Mouse (Mus musculus): ENCODE data around the gene Agrp. TPM values are rescaled to one million over a fixed set of nuclear protein-coding genes. Genes with fewer than 3 reads are reported as not detected.

Gene Agrp
- polyA plus RNA-seq, 1 experiment from 2014 or later = 1.2 TPM

DNA sequence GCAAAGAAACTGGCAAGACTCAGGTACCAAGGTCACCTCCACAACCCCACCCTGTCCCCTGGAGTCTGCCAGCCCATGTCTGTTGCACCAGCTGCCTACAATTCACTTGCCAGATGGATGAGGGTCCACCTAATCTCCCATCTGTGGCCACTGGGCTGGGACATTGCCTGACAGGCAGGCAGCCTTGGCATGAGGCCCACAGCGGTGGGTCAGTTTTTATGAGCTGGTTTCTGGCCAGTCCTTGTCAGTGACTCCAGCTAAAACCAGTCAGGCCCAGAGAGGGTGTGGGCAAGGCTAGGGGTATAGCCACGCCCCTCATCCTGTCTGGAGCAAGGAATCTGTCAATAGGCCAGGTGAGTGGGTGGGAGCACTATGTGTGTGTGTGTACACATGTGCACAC lies 110.1 kb downstream of the Agrp start:
- 79% methylated on average over 2 of the region's 2 CpGs for WGBS
- ATAC-seq (ENCODE audit: low FRiP score) = no peak
- H3K36me3 ChIP-seq = peaks cover 65% of the 10 kb centered on the region

DNA sequence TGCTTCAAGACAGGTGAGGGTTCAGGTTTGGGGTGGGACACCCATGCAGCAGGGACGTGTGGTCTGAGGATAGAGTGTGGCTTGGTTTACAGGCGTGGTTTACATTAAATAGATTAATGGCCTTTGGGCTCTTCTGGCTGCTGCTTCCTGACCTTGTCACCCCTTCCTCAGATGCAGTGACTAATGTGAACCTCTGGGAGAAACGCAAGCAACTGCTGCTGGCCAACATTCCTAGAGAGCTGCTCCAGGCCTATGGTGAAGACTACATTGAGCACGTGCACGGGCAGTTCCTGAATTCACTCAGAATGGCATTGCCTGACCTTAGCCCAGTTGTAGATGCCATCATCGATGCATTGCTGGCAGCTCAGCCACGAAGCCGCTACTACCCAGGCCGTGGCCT lies 114.3 kb downstream of the Agrp start:
- Histone ChIP-seq H3K27ac (replicated peaks) (no peak overlapping the region), H3K4me3 (replicated peaks) (no peak overlapping the region), H3K9me3 (replicated peaks) (no peaks in the 10 kb centered on the region), H3K36me3 (peaks cover 47% of the 10 kb centered on the region), H3K4me2 (no peak overlapping the region), H3K9ac (replicated peaks) (no peak overlapping the region), H3K27me3 (replicated peaks) (no peaks in the 10 kb centered on the region), H3K4me1 (peaks cover 24% of the 10 kb centered on the region)
- WGBS = 81% methylated on average over 9 of the region's 9 CpGs
- no peak for ATAC-seq (ENCODE audit: low FRiP score)

More for the DNA sequence above, 110.1 kb downstream of the Agrp start:
- Histone ChIP-seq H3K27me3 (replicated peaks) (no peaks in the 10 kb centered on the region), H3K4me3 (replicated peaks) (no peak overlapping the region), H3K9ac (replicated peaks) (no peak overlapping the region), H3K4me1 (peaks cover 2% of the 10 kb centered on the region; the same call in 1 of the 2 replicates), H3K27ac (replicated peaks) (no peak overlapping the region), H3K4me2 (no peak overlapping the region), H3K9me3 (replicated peaks) (no peaks in the 10 kb centered on the region)

DNA sequence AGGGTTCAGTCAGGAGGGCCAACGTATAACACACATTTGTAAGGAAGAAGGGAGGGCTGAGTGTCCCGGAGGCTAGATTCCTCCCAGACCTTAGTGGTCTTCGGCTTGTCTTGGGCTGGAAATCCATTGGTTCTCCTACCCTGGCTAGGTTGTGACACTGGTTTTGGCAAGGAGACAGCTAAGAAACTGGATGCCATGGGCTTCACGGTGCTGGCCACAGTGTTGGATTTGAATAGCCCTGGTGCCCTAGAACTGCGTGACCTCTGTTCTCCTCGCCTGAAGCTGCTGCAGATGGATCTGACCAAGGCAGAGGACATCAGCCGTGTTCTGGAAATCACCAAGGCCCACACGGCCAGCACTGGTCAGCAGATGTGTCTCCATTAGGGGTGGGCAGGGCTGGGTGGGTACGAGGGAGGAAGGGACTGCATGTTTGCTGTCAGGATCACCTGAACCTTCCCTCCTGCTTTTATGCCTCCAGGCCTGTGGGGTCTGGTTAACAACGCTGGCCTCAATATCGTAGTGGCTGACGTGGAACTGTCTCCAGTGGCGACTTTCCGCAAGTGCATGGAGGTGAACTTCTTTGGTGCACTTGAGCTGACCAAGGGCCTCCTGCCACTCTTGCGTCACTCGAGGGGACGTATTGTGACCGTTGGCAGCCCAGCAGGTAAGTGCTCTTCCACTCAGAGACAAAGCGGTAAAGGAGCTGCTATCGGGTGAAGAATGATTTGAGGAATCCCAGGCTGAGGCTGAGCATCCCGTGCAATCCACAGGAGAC lies 115.0 kb downstream of the Agrp start:
- Histone ChIP-seq H3K9ac (replicated peaks) (no peak overlapping the region), H3K27ac (replicated peaks) (no peak overlapping the region), H3K27me3 (replicated peaks) (peaks cover 6% of the 10 kb centered on the region; the same call in 1 of the 2 replicates), H3K9me3 (replicated peaks) (no peaks in the 10 kb centered on the region), H3K4me2 (no peak overlapping the region), H3K4me3 (replicated peaks) (no peak overlapping the region), H3K4me1 (peaks cover 28% of the 10 kb centered on the region), H3K36me3 (peaks cover 40% of the 10 kb centered on the region)
- WGBS = 86% methylated on average over 21 of the region's 21 CpGs
- no peak for ATAC-seq (ENCODE audit: low FRiP score)

DNA sequence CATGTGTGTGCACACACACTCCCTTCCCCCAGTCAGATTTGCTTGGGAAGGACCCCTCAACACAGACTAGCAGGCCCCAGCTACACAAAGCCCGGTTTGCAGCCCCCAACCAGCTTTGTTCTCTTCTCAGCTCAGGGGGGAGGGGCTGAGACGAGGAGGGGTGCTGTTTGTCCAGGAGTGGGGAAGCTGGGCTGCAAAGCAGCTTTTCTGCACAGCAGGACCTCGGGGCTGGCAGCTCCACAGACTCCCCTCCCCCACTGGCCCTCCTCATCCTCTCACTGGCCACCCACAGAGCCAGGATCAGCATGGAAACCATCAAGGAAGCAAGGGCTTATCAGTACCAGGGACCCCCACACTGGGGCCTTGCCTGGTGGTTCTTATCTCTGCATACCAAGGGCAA lies 116.1 kb downstream of the Agrp start:
- Histone ChIP-seq H3K4me2 (no peak overlapping the region), H3K27ac (replicated peaks) (no peak overlapping the region), H3K9ac (replicated peaks) (no peak overlapping the region)

DNA sequence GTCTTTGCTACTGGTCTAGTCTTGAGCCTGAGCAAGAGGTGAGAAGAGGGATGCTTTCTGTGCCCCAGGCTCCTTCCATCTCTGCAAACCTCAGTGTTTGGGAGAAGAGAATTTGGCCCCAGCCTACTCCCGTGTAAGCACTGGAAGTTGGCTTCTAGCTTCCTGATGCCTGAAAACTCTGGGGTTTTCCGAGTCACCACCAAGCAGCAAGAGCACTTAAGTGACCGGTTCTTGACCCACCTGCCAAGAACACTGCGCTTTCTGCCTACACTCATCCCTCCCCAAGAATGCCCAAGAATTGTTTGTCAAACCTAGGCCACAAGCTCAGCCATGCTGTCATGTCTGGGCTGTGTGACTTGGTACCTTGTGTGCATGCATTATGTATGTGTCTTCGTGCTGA lies 116.7 kb downstream of the Agrp start:
- peaks cover 14% of the 10 kb centered on the region; the same call in 1 of the 2 replicates for H3K27me3 ChIP-seq (replicated peaks)
- no peak overlapping the region for H3K4me2 ChIP-seq
- no peak overlapping the region for H3K27ac ChIP-seq (replicated peaks)
- no peak overlapping the region for H3K9ac ChIP-seq (replicated peaks)
- H3K9me3 ChIP-seq (replicated peaks) = no peaks in the 10 kb centered on the region
- 35% methylated on average over 5 of the region's 5 CpGs for WGBS
- H3K36me3 ChIP-seq = peaks cover 27% of the 10 kb centered on the region
- peaks cover 35% of the 10 kb centered on the region for H3K4me1 ChIP-seq
- no peak for ATAC-seq (ENCODE audit: low FRiP score)
- no peak overlapping the region for H3K4me3 ChIP-seq (replicated peaks)

More for the DNA sequence above, 116.1 kb downstream of the Agrp start:
- Histone ChIP-seq H3K27me3 (replicated peaks) (peaks cover 14% of the 10 kb centered on the region; the same call in 1 of the 2 replicates), H3K9me3 (replicated peaks) (no peaks in the 10 kb centered on the region), H3K4me1 (peaks cover 32% of the 10 kb centered on the region), H3K4me3 (replicated peaks) (no peak overlapping the region), H3K36me3 (peaks cover 31% of the 10 kb centered on the region)
- WGBS = 11% methylated on average over 3 of the region's 3 CpGs
- no peak for ATAC-seq (ENCODE audit: low FRiP score)

DNA sequence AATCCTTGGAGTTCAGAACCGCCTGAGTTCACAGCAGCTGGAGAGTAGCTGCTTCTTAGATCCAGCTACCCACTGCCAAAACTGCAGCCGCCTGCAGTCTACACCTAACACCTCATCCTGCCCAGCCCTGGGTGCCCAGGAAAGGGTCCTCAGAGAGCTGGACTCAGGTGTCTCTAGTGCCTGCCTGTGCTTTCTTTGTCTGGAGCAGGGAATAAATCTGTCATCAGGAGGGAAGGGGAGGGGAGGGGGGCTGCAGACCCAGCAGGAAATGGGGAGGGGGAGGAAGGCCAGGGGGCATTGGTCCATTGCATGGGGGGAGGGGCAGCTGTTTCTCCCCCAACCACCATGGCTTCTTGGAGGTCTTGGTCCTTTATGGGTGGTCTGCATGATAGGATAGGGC lies 117.6 kb downstream of the Agrp start:
- H3K4me2 ChIP-seq = peak overlapping the region; percentile 97
- H3K27me3 ChIP-seq (replicated peaks) = peaks cover 21% of the 10 kb centered on the region
- 0% methylated on average over 2 of the region's 2 CpGs for WGBS
- no peak overlapping the region for H3K27ac ChIP-seq (replicated peaks)
- peaks cover 35% of the 10 kb centered on the region for H3K4me1 ChIP-seq
- H3K9ac ChIP-seq (replicated peaks) = no peak overlapping the region
- peak overlapping the region; percentile 51; the same call in 1 of the 2 replicates for H3K4me3 ChIP-seq (replicated peaks)
- H3K9me3 ChIP-seq (replicated peaks) = no peaks in the 10 kb centered on the region
- ATAC-seq (ENCODE audit: low FRiP score) = no peak
- H3K36me3 ChIP-seq = peaks cover 17% of the 10 kb centered on the region

DNA sequence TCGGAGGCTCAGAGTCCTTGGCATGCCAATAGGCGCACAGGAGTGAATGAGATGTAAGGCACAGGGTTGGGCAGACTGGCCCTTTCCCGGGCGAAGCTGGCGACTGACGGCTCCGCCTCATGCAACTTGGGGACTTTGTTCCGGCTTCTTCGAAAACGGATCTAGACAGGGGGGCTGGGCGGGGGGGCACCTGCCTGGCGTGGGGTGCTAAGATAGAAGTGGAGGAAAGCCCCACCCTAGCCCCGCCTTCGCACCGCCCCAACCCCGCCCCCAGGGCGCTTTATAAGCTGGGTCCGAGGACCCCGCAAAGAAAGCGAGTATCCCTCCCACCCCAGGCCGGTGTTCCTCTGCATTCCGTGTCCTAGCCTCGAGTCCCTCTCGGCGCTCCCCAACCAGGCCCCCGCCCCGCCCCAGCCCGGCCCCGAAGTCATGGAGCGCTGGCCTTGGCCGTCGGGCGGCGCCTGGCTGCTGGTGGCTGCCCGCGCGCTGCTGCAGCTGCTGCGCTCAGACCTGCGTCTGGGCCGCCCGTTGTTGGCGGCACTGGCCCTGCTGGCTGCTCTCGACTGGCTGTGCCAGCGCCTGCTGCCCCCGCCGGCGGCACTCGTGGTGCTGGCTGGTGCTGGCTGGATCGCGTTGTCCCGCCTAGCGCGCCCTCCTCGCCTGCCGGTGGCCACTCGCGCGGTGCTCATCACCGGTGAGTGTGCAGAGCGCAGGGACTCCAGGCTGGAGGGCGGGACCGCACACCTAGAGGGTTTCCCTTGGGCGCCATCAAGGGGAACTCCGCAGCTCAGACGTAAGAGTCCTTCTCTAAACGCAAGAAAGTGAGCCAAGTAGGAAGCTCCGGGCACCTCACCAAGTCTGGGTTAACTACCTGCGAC lies 118.5 kb downstream of the Agrp start, which contains the start of gene Hsd11b2:
Gene Hsd11b2, plus strand, starts transcription at position 320 of the 878 bp plus-strand sequence.
- H3K4me2 ChIP-seq = peak within 1 kb of the TSS; percentile 97
- peak; percentile 51 for ATAC-seq (ENCODE audit: low FRiP score)
- no peaks in the 10 kb centered on the region for H3K9me3 ChIP-seq (replicated peaks)
- H3K27me3 ChIP-seq (replicated peaks) = peaks cover 22% of the 10 kb centered on the region
- H3K4me1 ChIP-seq = peaks cover 35% of the 10 kb centered on the region
- whole genome bisulfite sequencing = under 1% methylated on average over 59 of the region's 68 CpGs
- H3K9ac ChIP-seq (replicated peaks) = peak within 1 kb of the TSS; percentile 53
- peak within 1 kb of the TSS; percentile 51 for H3K4me3 ChIP-seq (replicated peaks)
- 0 out of 2 replicates have a peak within 1 kb of the TSS, but pooled peaks have one; percentile 23 for H3K27ac ChIP-seq (replicated peaks)
- peaks cover 8% of the 10 kb centered on the region for H3K36me3 ChIP-seq

DNA sequence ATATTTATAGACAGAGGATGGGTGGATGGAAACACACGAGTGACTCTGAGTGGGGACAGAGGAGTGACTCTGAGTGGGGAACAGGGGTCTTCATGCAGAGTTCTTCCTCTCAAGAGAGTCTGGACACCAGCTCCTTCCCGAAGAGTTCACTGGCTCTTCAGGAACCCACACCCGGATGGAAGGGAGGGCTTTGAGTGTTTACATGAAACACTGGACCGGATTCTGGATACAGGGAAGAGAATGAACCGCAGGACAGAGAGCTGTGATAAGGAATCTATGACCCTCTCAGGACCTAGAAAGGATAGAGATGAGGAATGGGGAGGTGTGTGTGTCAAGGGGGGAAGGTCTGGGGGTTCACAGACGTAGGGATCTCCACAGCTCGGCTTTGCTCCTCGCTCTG lies 119.8 kb downstream of the Agrp start:
- H3K36me3 ChIP-seq = 0 out of 2 replicates have a peak, but pooled peaks cover 3% of the 10 kb centered on the region
- H3K4me1 ChIP-seq = peaks cover 35% of the 10 kb centered on the region
- no peak overlapping the region for H3K27ac ChIP-seq (replicated peaks)
- H3K4me3 ChIP-seq (replicated peaks) = no peak overlapping the region
- H3K9me3 ChIP-seq (replicated peaks) = no peaks in the 10 kb centered on the region
- peaks cover 22% of the 10 kb centered on the region for H3K27me3 ChIP-seq (replicated peaks)
- no peak for ATAC-seq (ENCODE audit: low FRiP score)
- 51% methylated on average over 8 of the region's 8 CpGs for WGBS
- H3K4me2 ChIP-seq = no peak overlapping the region
- no peak overlapping the region for H3K9ac ChIP-seq (replicated peaks)

MicroRNA genes within 50 kb of the gene (microRNA counts, 519-probe panel; counts per million panel counts)
- microRNA mmu-miR-1966 = 2,322 counts per million, percentile 52 among the panel's probes with 10 or more counts

Small RNA genes within 50 kb of the gene (microRNA-seq; reads per million reads assigned to microRNA genes)
- gene Mir1966 = 0.87 reads per million

Other genes starting within 250 kb of the Agrp start
- gene Kctd19, start 223.9 kb downstream of the Agrp start, polyA plus RNA-seq (2015; fragmentation: Nextera tagmentation; extraction: Ambion mirVana) = not detected in 2 replicates
- 0.23 and 0.27 TPM in 2 replicates for gene Lrrc36, start 223.8 kb downstream of the Agrp start, polyA plus RNA-seq (2015; fragmentation: Nextera tagmentation; extraction: Ambion mirVana)
- 253 and 288 TPM in 2 replicates for gene Tppp3, start 165.9 kb downstream of the Agrp start, polyA plus RNA-seq (2015; fragmentation: Nextera tagmentation; extraction: Ambion mirVana)
- gene Zdhhc1, start 140.5 kb downstream of the Agrp start, polyA plus RNA-seq (2015; fragmentation: Nextera tagmentation; extraction: Ambion mirVana) = 36.6 and 36.8 TPM in 2 replicates
- gene Hsd11b2, start 118.6 kb downstream of the Agrp start, polyA plus RNA-seq (2015; fragmentation: Nextera tagmentation; extraction: Ambion mirVana) = 1.0 and 1.1 TPM in 2 replicates
- 219 and 243 TPM in 2 replicates for gene Atp6v0d1, start 71.3 kb downstream of the Agrp start, polyA plus RNA-seq (2015; fragmentation: Nextera tagmentation; extraction: Ambion mirVana)
- 34.0 and 37.4 TPM in 2 replicates for gene Ripor1, start 32.1 kb downstream of the Agrp start, polyA plus RNA-seq (2015; fragmentation: Nextera tagmentation; extraction: Ambion mirVana)
- gene Ctcf, start 825 bp downstream of the Agrp start, polyA plus RNA-seq (2015; fragmentation: Nextera tagmentation; extraction: Ambion mirVana) = 87.0 and 113 TPM in 2 replicates
- 21.5 and 28.5 TPM in 2 replicates for gene Carmil2, start 48.9 kb upstream of the Agrp start, polyA plus RNA-seq (2015; fragmentation: Nextera tagmentation; extraction: Ambion mirVana)
- 81.1 and 89.4 TPM in 2 replicates for gene Acd, start 63.7 kb upstream of the Agrp start, polyA plus RNA-seq (2015; fragmentation: Nextera tagmentation; extraction: Ambion mirVana)
- 47.9 and 59.6 TPM in 2 replicates for gene Pard6a, start 63.8 kb upstream of the Agrp start, polyA plus RNA-seq (2015; fragmentation: Nextera tagmentation; extraction: Ambion mirVana)
- 0.22 and 0.35 TPM in 2 replicates for gene 4933405L10Rik, start 70.3 kb upstream of the Agrp start, polyA plus RNA-seq (2015; fragmentation: Nextera tagmentation; extraction: Ambion mirVana)
- gene Enkd1, start 70.8 kb upstream of the Agrp start, polyA plus RNA-seq (2015; fragmentation: Nextera tagmentation; extraction: Ambion mirVana) = 13.9 and 16.2 TPM in 2 replicates
- 60.5 and 73.8 TPM in 2 replicates for gene Gfod2, start 121.3 kb upstream of the Agrp start, polyA plus RNA-seq (2015; fragmentation: Nextera tagmentation; extraction: Ambion mirVana)
- gene Ranbp10, start 190.0 kb upstream of the Agrp start, polyA plus RNA-seq (2015; fragmentation: Nextera tagmentation; extraction: Ambion mirVana) = 9.9 and 10.4 TPM in 2 replicates
- gene Tsnaxip1, start 190.3 kb upstream of the Agrp start, polyA plus RNA-seq (2015; fragmentation: Nextera tagmentation; extraction: Ambion mirVana) = 0.28 and 0.47 TPM in 2 replicates
- 47.5 and 49.3 TPM in 2 replicates for gene Cenpt, start 215.9 kb upstream of the Agrp start, polyA plus RNA-seq (2015; fragmentation: Nextera tagmentation; extraction: Ambion mirVana)
- gene Thap11, start 217.7 kb upstream of the Agrp start, polyA plus RNA-seq (2015; fragmentation: Nextera tagmentation; extraction: Ambion mirVana) = 55.8 and 58.3 TPM in 2 replicates
- 145 and 174 TPM in 2 replicates for gene Nutf2, start 223.2 kb upstream of the Agrp start, polyA plus RNA-seq (2015; fragmentation: Nextera tagmentation; extraction: Ambion mirVana)
- gene Edc4, start 243.5 kb upstream of the Agrp start, polyA plus RNA-seq (2015; fragmentation: Nextera tagmentation; extraction: Ambion mirVana) = 45.3 and 46.5 TPM in 2 replicates